Mouse (Mus musculus) kidney, adult 2 months (tissue): Measurements from ENCODE around the gene Gm10577. TPM values are rescaled to one million over a fixed set of nuclear protein-coding genes. Genes with fewer than 3 reads are reported as not detected.

ENCODE experiments used
- DNase-seq: peaks from one replicate; pipeline ENCODE4 v3.0.0; 2021
- H3K27ac ChIP-seq: fragments of 200-500 bp; 2 replicates; pipeline ENCODE4 v1.5.1; 2012; ENCODE audit warnings: low read depth, low read length, control low read depth, inconsistent platforms; ENCODE audit not compliant: insufficient read depth
- H3K27me3 ChIP-seq: fragments of 200-500 bp; replicated peaks from 2 replicates; pipeline ENCODE4 v1.6.1; 2012; ENCODE audit warnings: mild to moderate bottlenecking, moderate library complexity, low read length, inconsistent platforms; ENCODE audit not compliant: control insufficient read depth, insufficient read depth
- H3K36me3 ChIP-seq: fragments of 200-500 bp; 2 replicates; pipeline ENCODE4 v1.6.1; 2012; ENCODE audit warnings: mild to moderate bottlenecking, moderate library complexity, low read length, inconsistent platforms; ENCODE audit not compliant: control insufficient read depth, insufficient read depth
- H3K4me1 ChIP-seq: fragments of 200-500 bp; 2 replicates; pipeline ENCODE4 v1.6.1; 2011; ENCODE audit warnings: low read length; ENCODE audit not compliant: control insufficient read depth, insufficient read depth
- H3K4me3 ChIP-seq: fragments of 200-500 bp; 2 replicates; pipeline ENCODE4 v1.5.1; 2011; ENCODE audit warnings: mild to moderate bottlenecking, low read depth, low read length, control low read depth; ENCODE audit not compliant: insufficient read depth
- CTCF ChIP-seq: fragments of 200-500 bp; conservative IDR thresholded peaks from 2 replicates; pipeline ENCODE4 v1.5.1; 2011; ENCODE audit warnings: low read depth, mild to moderate bottlenecking, control low read depth, low read length, moderate library complexity, mixed read lengths; ENCODE audit not compliant: insufficient read depth, insufficient read length
- POLR2A ChIP-seq: fragments of 200-500 bp; IDR thresholded peaks from one replicate; pipeline ENCODE4 v1.6.1; 2011; ENCODE audit warnings: low read depth, low read length, control low read depth
- WGBS: fragments of 180-500 bp; shearing (Covaris S2); methylation state at CpG from one replicate; pipeline ENCODE4 v1.1.7; 2018; 5-methylcytosine and 5-hydroxymethylcytosine counted together
- polyA plus RNA-seq: library from polyadenylated mRNA; depleted of rRNA; stranded (reverse); fragments of >200 nt; gene quantifications from 2 replicates; pipeline ENCODE4 v1.2.3, GENCODE M21; 2012; rRNA removed

Gm10577 gene
- not detected in 2 replicates for polyA plus RNA-seq

DNA sequence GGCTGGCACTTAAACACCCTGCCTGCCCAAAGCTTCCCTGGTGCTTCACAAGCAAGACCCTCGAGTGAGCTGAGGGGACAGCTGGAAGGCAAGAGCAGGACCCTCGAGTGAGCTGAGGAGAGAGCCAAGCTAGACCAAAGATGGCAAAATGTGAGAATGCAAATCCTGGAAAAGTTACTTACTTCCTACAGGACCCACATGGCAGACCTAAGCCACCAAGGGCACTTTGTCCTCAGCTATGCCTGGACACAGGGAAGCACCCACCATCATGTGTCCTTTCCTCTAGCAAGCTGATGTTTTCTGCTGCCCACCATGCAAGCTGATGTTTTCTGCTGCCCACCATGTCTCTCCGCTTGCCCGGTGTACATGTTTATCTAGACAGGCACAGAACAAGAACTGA lies at the start of gene Gm10577:
Gene Gm10577 (minus strand): TSS at position 101 of the 400 bp plus-strand sequence.
- DNase-seq: no peak
- no peak for TF ChIP-seq POLR2A
- H3K27ac ChIP-seq: no peak within 1 kb of the TSS
- no peak within 1 kb of the TSS for H3K4me3 ChIP-seq
- WGBS: 80% methylated on average over 4 of the region's 4 CpGs
- H3K36me3 ChIP-seq: no peaks in the 10 kb centered on the region
- no peaks in the 10 kb centered on the region for H3K4me1 ChIP-seq
- H3K27me3 ChIP-seq: no peaks in the 10 kb centered on the region

DNA sequence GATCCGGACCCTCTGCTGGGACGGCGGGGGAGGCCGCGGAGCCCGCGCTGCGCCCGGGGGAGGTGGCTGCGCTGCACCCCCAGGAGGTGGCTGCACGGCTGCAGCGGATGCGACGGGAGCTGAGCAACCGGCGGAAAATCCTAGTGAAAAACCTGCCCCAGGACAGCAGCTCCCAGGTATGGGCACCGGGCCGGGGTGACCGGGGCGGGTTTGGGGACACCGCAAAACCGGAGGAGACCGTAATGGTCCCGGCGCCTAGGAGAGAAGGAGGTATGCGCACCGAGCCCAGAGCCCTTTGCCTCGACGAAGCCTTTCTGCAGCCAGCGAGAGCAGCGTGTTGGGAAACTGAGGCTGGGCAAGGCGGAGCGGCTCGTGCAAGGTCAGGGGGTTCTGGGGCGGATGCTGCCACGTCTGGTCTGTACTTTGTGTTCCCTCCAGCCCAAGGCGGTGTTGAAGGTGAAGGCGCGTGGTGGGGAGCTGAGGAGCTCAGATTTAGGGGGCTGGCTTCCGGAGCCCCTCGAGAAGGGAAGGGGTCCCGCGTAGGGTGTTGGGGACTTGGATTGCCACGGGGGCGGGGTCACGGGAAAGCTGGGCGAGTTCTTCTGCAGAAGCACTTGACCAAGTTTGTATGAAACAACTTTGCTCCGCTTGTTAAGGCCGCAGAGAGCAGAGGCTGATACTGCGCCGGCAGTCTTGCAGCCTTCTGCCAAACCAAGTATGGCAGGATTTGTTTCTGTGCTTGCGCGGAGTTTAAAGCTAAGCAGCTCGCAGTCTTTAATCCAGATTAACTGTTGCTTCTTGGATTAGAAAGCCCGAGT lies 48.9 kb upstream of the Gm10577 start:
- 3% methylated on average over 55 of the region's 55 CpGs for WGBS
- Histone ChIP-seq H3K36me3 (no peaks in the 10 kb centered on the region), H3K4me1 (no peaks in the 10 kb centered on the region), H3K27me3 (no peaks in the 10 kb centered on the region), H3K4me3 (peak overlapping the region; percentile 63), H3K27ac (no peak overlapping the region)
- peak; percentile 33 for DNase-seq
- no peak for TF ChIP-seq POLR2A
- TF ChIP-seq CTCF: no peak

GRCm38 (mm10) chr4:101068786-101069153 lies 48.3 kb upstream of the Gm10577 start, which contains the start of gene Raver2:
Raver2 (plus strand) TSS chr4:101068983.
- no peaks in the 10 kb centered on the region for H3K27me3 ChIP-seq
- no peaks in the 10 kb centered on the region for H3K4me1 ChIP-seq
- peak within 1 kb of the TSS; percentile 63 for H3K4me3 ChIP-seq
- DNase-seq: peak; percentile 50
- no peak for TF ChIP-seq POLR2A
- no peak for TF ChIP-seq CTCF
- no peaks in the 10 kb centered on the region for H3K36me3 ChIP-seq
- H3K27ac ChIP-seq: no peak within 1 kb of the TSS
- WGBS: 4% methylated on average over 54 of the region's 54 CpGs

DNA sequence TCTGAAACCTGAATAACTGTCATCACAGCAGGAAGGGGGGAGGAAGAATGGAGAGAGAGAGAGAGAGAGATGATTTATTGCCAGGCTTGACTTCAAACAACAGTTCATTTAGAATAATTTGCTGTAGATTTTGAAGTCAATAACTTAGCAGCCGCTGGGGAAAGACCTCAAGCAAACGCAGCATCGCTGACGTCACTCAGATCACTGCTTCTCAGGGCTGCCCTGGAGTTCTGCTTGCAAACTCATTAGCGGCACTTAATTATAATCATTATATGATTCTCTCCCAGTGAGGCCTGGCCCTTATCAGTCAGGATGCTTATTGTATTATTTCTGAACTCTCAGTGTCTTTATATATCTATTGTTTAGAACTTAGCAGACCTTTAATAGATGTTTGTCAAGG lies 45.9 kb upstream of the Gm10577 start:
- no peaks in the 10 kb centered on the region for H3K36me3 ChIP-seq
- no peaks in the 10 kb centered on the region for H3K4me1 ChIP-seq
- 69% methylated on average over 5 of the region's 5 CpGs for WGBS
- H3K27ac ChIP-seq: no peak overlapping the region
- no peaks in the 10 kb centered on the region for H3K27me3 ChIP-seq
- H3K4me3 ChIP-seq: no peak overlapping the region
- no peak for TF ChIP-seq POLR2A
- TF ChIP-seq CTCF: no peak
- no peak for DNase-seq

- Histone ChIP-seq H3K4me1 (no peaks in the 10 kb centered on the region), H3K4me3 (no peak overlapping the region), H3K36me3 (no peaks in the 10 kb centered on the region), H3K27me3 (no peaks in the 10 kb centered on the region), H3K27ac (no peak overlapping the region)
- WGBS: 60% methylated on average over 2 of the region's 2 CpGs
- TF ChIP-seq CTCF (no peak), POLR2A (no peak)
- no peak for DNase-seq
These were observed 41.6 kb upstream of the Gm10577 start for GRCm38 (mm10) chr4:101062146-101062545.

DNA sequence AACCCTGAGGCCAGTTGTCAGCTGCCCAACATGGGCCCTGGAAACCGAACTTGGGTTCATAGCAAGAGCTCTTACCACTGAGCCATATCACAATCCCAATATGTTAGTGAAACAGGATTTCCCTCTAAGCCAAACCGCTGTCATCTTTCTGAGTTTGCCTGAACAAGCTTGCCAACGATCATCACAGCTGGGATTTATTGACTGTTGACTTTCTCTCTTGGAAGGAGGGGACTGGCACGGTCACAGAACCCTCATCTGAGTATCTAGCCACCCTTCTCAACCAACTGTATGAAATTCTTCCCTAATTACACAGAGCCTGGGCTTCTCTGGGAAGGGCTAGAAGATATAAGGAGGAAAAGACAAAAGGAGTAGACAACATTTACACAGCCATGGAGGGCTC lies 26.1 kb upstream of the Gm10577 start:
- H3K4me3 ChIP-seq: no peak overlapping the region
- H3K4me1 ChIP-seq: no peaks in the 10 kb centered on the region
- whole genome bisulfite sequencing: 64% methylated on average over 4 of the region's 4 CpGs
- no peaks in the 10 kb centered on the region; the same call in 1 of the 2 replicates for H3K27me3 ChIP-seq
- no peak for DNase-seq
- TF ChIP-seq POLR2A (no peak), CTCF (no peak)
- no peak overlapping the region for H3K27ac ChIP-seq
- no peaks in the 10 kb centered on the region for H3K36me3 ChIP-seq

- DNase-seq: no peak
- Histone ChIP-seq H3K4me3 (no peak overlapping the region), H3K27ac (no peak overlapping the region), H3K4me1 (no peaks in the 10 kb centered on the region), H3K27me3 (no peaks in the 10 kb centered on the region; the same call in 1 of the 2 replicates), H3K36me3 (no peaks in the 10 kb centered on the region)
- no peak for TF ChIP-seq POLR2A
These were observed 23.7 kb upstream of the Gm10577 start for GRCm38 (mm10) chr4:101044149-101044548.

GRCm38 (mm10) chr4:101043691-101044090 lies 23.2 kb upstream of the Gm10577 start:
- Histone ChIP-seq H3K27me3 (no peaks in the 10 kb centered on the region; the same call in 1 of the 2 replicates), H3K4me3 (no peak overlapping the region), H3K4me1 (no peaks in the 10 kb centered on the region), H3K36me3 (no peaks in the 10 kb centered on the region), H3K27ac (no peak overlapping the region)
- TF ChIP-seq POLR2A (no peak), CTCF (no peak)
- DNase-seq: no peak
- WGBS: 79% methylated on average over 2 of the region's 2 CpGs
